Mouse (Mus musculus): ENCODE results near the gene Nos1. TPM values are rescaled to one million over a fixed set of nuclear protein-coding genes. Genes with fewer than 3 reads are reported as not detected.

The Nos1 gene
- total RNA-seq, 2 experiments from 2014 or later: not detected

GRCm38 (mm10) chr5:117989773-117990172 lies 208.9 kb downstream of the Nos1 start:
- ATAC-seq (replicated peaks; ENCODE audit: poor library complexity, severe bottlenecking): no peak

GRCm38 (mm10) chr5:117990957-117991356 lies 210.1 kb downstream of the Nos1 start:
- ATAC-seq (replicated peaks; ENCODE audit: poor library complexity, severe bottlenecking): no peak

GRCm38 (mm10) chr5:117993550-117993949 lies 212.7 kb downstream of the Nos1 start:
- no peak for ATAC-seq (replicated peaks; ENCODE audit: poor library complexity, severe bottlenecking)

- ATAC-seq (replicated peaks; ENCODE audit: poor library complexity, severe bottlenecking): no peak
Measured at GRCm38 (mm10) chr5:117995372-117995901, 214.6 kb downstream of the Nos1 start.

- no peak for ATAC-seq (replicated peaks; ENCODE audit: poor library complexity, severe bottlenecking)
Measured at GRCm38 (mm10) chr5:117995911-117996310, 215.1 kb downstream of the Nos1 start.

- no peak for ATAC-seq (replicated peaks; ENCODE audit: poor library complexity, severe bottlenecking)
Measured at GRCm38 (mm10) chr5:117996581-117996980, 215.7 kb downstream of the Nos1 start.

- no peak for ATAC-seq (replicated peaks; ENCODE audit: poor library complexity, severe bottlenecking)
Measured at GRCm38 (mm10) chr5:117997434-117997970, 216.7 kb downstream of the Nos1 start.

GRCm38 (mm10) chr5:117999061-117999460 lies 218.2 kb downstream of the Nos1 start:
- no peak for ATAC-seq (replicated peaks; ENCODE audit: poor library complexity, severe bottlenecking)

GRCm38 (mm10) chr5:117999584-117999983 lies 218.8 kb downstream of the Nos1 start:
- no peak for ATAC-seq (replicated peaks; ENCODE audit: poor library complexity, severe bottlenecking)

- ATAC-seq (replicated peaks; ENCODE audit: poor library complexity, severe bottlenecking): peak; percentile 80
Measured at GRCm38 (mm10) chr5:118002059-118002458, 221.2 kb downstream of the Nos1 start.

GRCm38 (mm10) chr5:118004619-118005018 lies 223.8 kb downstream of the Nos1 start:
- peak; percentile 45; the same call in 1 of the 2 replicates for ATAC-seq (replicated peaks; ENCODE audit: poor library complexity, severe bottlenecking)

GRCm38 (mm10) chr5:118005728-118006127 lies 224.9 kb downstream of the Nos1 start:
- no peak for ATAC-seq (replicated peaks; ENCODE audit: poor library complexity, severe bottlenecking)

GRCm38 (mm10) chr5:118008344-118008743 lies 227.5 kb downstream of the Nos1 start:
- ATAC-seq (replicated peaks; ENCODE audit: poor library complexity, severe bottlenecking): no peak

Other genes with a start within 250 kb of the Nos1 start
- 12.2 and 13.8 TPM in 2 replicates for gene Fbxo21, start 195.7 kb downstream of the Nos1 start, total RNA-seq (2014; fragmentation: Nextera tagmentation)
- 14.0 and 19.5 TPM in 2 replicates for gene Fbxo21, start 195.7 kb downstream of the Nos1 start, total RNA-seq (2017)
- 8.5 TPM in 1 of 2 replicates, not detected in the other for gene Tesc, start 246.7 kb downstream of the Nos1 start, total RNA-seq (2014; fragmentation: Nextera tagmentation)
- gene Tesc, start 246.7 kb downstream of the Nos1 start, total RNA-seq (2017): 0.56 and 0.82 TPM in 2 replicates

All from granulocyte monocyte progenitor cell, adult 5-6 weeks (primary cell).